13 mouse cellular contexts compared by ENCODE assay signal in the genomic region with DNA sequence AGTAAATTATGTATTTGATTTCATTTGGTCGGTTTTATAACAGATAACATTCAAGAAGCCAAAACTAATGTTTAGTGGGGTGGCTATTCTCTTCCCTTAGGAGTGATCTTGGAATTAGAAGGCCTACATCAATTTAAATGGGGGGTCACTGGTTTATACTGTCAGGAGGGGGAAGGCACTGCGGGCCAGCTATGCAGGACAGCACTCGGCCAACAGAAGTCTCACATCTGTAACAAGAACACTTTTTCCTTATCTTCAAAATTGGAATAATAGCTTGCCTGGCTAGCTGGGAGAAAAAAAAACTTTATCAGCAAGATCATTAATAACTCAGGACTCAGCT.
"Had no signal": no experiment of that assay in that cellular context is flagged by ENCODE, and none has a peak within 500 bp of the region (broad histone marks: within the 10 kb centered on the region; RNA-seq: fewer than 3 reads in every experiment).

No protein-coding gene starts in this region.

- H3K4me1 ChIP-seq: intestine, embryonic 15.5 days had no signal

- DNase-seq: kidney, adult 18-20 months; left cerebral cortex, postnatal 4 days; liver, postnatal 0 days; thymus, adult 18-20 months; thymus, postnatal 36 days had no signal

- H3K27ac ChIP-seq: intestine, embryonic 15.5 days; limb, embryonic 12.5 days; limb, embryonic 15.5 days; liver, embryonic 14.5 days; macrophage had no signal

- H3K9ac ChIP-seq: intestine, embryonic 15.5 days; limb, embryonic 12.5 days; limb, embryonic 15.5 days; liver, embryonic 14.5 days; liver, postnatal 0 days; midbrain, embryonic 13.5 days had no signal

- H3K4me2 ChIP-seq: intestine, embryonic 15.5 days; limb, embryonic 12.5 days; limb, embryonic 15.5 days; liver, embryonic 11.5 days; midbrain, embryonic 13.5 days had no signal

- H3K4me3 ChIP-seq: intestine, embryonic 15.5 days; limb, embryonic 12.5 days; limb, embryonic 15.5 days; midbrain, embryonic 13.5 days had no signal

- H3K27me3 ChIP-seq: intestine, embryonic 15.5 days; limb, embryonic 12.5 days; limb, embryonic 15.5 days; midbrain, embryonic 13.5 days had no signal

- ATAC-seq: intestine, embryonic 15.5 days; liver, postnatal 0 days; midbrain, embryonic 16.5 days had no signal

- H3K9me3 ChIP-seq: intestine, embryonic 15.5 days; limb, embryonic 12.5 days; limb, embryonic 15.5 days; midbrain, embryonic 13.5 days had no signal

- H3K36me3 ChIP-seq: intestine, embryonic 15.5 days; limb, embryonic 12.5 days; limb, embryonic 15.5 days; midbrain, embryonic 13.5 days had no signal
